Mouse (Mus musculus) heart, postnatal 4 days (tissue): ENCODE data around the gene Mrgpre. TPM values are rescaled to one million over a fixed set of nuclear protein-coding genes. Genes with fewer than 3 reads are reported as not detected.

Experiments used
- DNase-seq: peaks from one replicate; pipeline ENCODE4 v3.0.0; 2021
- total RNA-seq, 2 experiments: library from RNA; stranded (reverse); gene quantifications; 2 replicates each; pipeline ENCODE4 v1.2.3; 2021

Gene Mrgpre
- total RNA-seq: 1 to 10 TPM; 2.3 to 2.4 TPM

- DNase-seq: peak; percentile 88
Measured at GRCm38 (mm10) chr7:143783996-143784829, at the start of gene Mrgpre. TSS of gene Mrgpre (minus strand) at chr7:143784500.

- DNase-seq: no peak
Measured at GRCm38 (mm10) chr7:143833581-143834190, 49.4 kb upstream of the Mrgpre start.

- DNase-seq: no peak
Measured at GRCm38 (mm10) chr7:143832611-143833010, 48.3 kb upstream of the Mrgpre start.

GRCm38 (mm10) chr7:143832196-143832595 is 47.9 kb upstream of the Mrgpre start:
- peak; percentile 15 for DNase-seq

- DNase-seq: peak; percentile 10
Measured at GRCm38 (mm10) chr7:143830399-143830798, 46.1 kb upstream of the Mrgpre start.

GRCm38 (mm10) chr7:143829504-143830331 is 45.4 kb upstream of the Mrgpre start:
- DNase-seq: peak; percentile 95

- no peak for DNase-seq
Measured at GRCm38 (mm10) chr7:143826985-143827384, 42.7 kb upstream of the Mrgpre start.

- DNase-seq: no peak
Measured at GRCm38 (mm10) chr7:143823266-143823605, 38.9 kb upstream of the Mrgpre start.

- peak; percentile 100 for DNase-seq
Measured at GRCm38 (mm10) chr7:143822375-143823265, 38.3 kb upstream of the Mrgpre start, which contains the start of the genes Nadsyn1 and Dhcr7. TSS of gene Nadsyn1 (minus strand) at chr7:143822849. TSS of gene Dhcr7 (plus strand) at chr7:143823145.

- DNase-seq: no peak
Measured at GRCm38 (mm10) chr7:143821241-143821640, 36.9 kb upstream of the Mrgpre start.

- DNase-seq: no peak
Measured at GRCm38 (mm10) chr7:143819201-143819600, 34.9 kb upstream of the Mrgpre start.

GRCm38 (mm10) chr7:143808909-143809308 is 24.6 kb upstream of the Mrgpre start:
- DNase-seq: no peak

GRCm38 (mm10) chr7:143805199-143805624 is 20.9 kb upstream of the Mrgpre start:
- no peak for DNase-seq

- DNase-seq: no peak
Measured at GRCm38 (mm10) chr7:143801195-143802065, 17.1 kb upstream of the Mrgpre start.

GRCm38 (mm10) chr7:143800770-143801169 is 16.5 kb upstream of the Mrgpre start:
- no peak for DNase-seq

- no peak for DNase-seq
Measured at GRCm38 (mm10) chr7:143798783-143799182, 14.5 kb upstream of the Mrgpre start.

GRCm38 (mm10) chr7:143793121-143793520 is 8.8 kb upstream of the Mrgpre start:
- peak; percentile 39 for DNase-seq

- DNase-seq: no peak
Measured at GRCm38 (mm10) chr7:143792336-143792985, 8.2 kb upstream of the Mrgpre start.

- DNase-seq: peak; percentile 24
Measured at GRCm38 (mm10) chr7:143783378-143783995, 813 bp downstream of the Mrgpre start.

- DNase-seq: peak; percentile 41
Measured at GRCm38 (mm10) chr7:143777375-143777774, 6.9 kb downstream of the Mrgpre start.
